Mouse (Mus musculus) CH12.LX (cell line): ENCODE measurements around the gene Ptpn5. TPM values are rescaled to one million over a fixed set of nuclear protein-coding genes. Genes with fewer than 3 reads are reported as not detected.

Experiments
- DNase-seq: peaks from one replicate; pipeline ENCODE4 v3.0.0-alpha.2; 2013; ENCODE audit errors: extremely low read depth
- H3K27ac ChIP-seq: 2 replicates; pipeline ENCODE4 v1.5.1; 2012; ENCODE audit warnings: low read depth, mild to moderate bottlenecking, control low read depth, moderate library complexity; ENCODE audit not compliant: insufficient read depth
- H3K27me3 ChIP-seq: replicated peaks from 2 replicates; pipeline ENCODE3; 2012; ENCODE audit warnings: inconsistent platforms
- H3K36me3 ChIP-seq, 2 experiments: replicated peaks in 1 of 2; 2 replicates each; pipeline versions ENCODE3 to v1.6.1; 2012; ENCODE audit warnings: inconsistent platforms in 1 of 2, low read length in 1 of 2, mild to moderate bottlenecking in 1 of 2, mixed read lengths in 1 of 2, moderate library complexity in 1 of 2; ENCODE audit not compliant: control insufficient read depth in 1 of 2, insufficient read depth in 1 of 2
- H3K4me1 ChIP-seq, 2 experiments: 2 replicates each; pipeline ENCODE4 v1.6.1; 2012; ENCODE audit warnings: inconsistent platforms in 1 of 2, moderate library complexity in 1 of 2; ENCODE audit not compliant: insufficient read depth in 2 of 2, control insufficient read depth in 1 of 2
- H3K4me2 ChIP-seq: 2 replicates; pipeline ENCODE4 v1.6.1; 2012; ENCODE audit warnings: low read depth, mild to moderate bottlenecking, control low read depth; ENCODE audit not compliant: poor library complexity, insufficient read depth, severe bottlenecking
- H3K4me3 ChIP-seq, 3 experiments: fragments of 150-350 bp in 1 of 3; sonication (generic) in 1 of 3; replicated peaks in 1 of 3; 2 replicates each; pipeline versions ENCODE3 to v1.5.1; 2011 to 2012; ENCODE audit warnings: low read depth in 2 of 3, low read length in 2 of 3, mild to moderate bottlenecking in 2 of 3, moderate library complexity in 2 of 3, control low read depth in 1 of 3, improper control_type of control experiment in 1 of 3, inconsistent platforms in 1 of 3, mixed read lengths in 1 of 3; ENCODE audit not compliant: poor library complexity in 1 of 3
- H3K79me2 ChIP-seq: replicated peaks from 2 replicates; pipeline ENCODE4 v1.6.1; 2012; ENCODE audit warnings: mild to moderate bottlenecking, moderate library complexity; ENCODE audit not compliant: control insufficient read depth, poor library complexity, insufficient read depth, severe bottlenecking; ENCODE audit errors: extremely low read depth
- H3K9ac ChIP-seq: 2 replicates; pipeline ENCODE4 v1.6.1; 2012; ENCODE audit warnings: low read depth, mild to moderate bottlenecking, control low read depth, moderate library complexity; ENCODE audit not compliant: insufficient read depth
- H3K9me3 ChIP-seq: replicated peaks from 2 replicates; pipeline ENCODE3; 2012; ENCODE audit warnings: low read length, inconsistent platforms, mixed read lengths
- BHLHE40 ChIP-seq: IDR thresholded peaks from 2 replicates; pipeline ENCODE4 v1.6.1; 2011; ENCODE audit warnings: mild to moderate bottlenecking, low read depth, low read length, improper control_type of control experiment
- CHD2 ChIP-seq: IDR thresholded peaks from 2 replicates; pipeline ENCODE4 v1.6.1; 2011; ENCODE audit warnings: low read length, improper control_type of control experiment
- E2F4 ChIP-seq: IDR thresholded peaks from 2 replicates; pipeline ENCODE4 v1.6.1; 2011; ENCODE audit warnings: low read depth, low read length, improper control_type of control experiment; ENCODE audit not compliant: insufficient replicate concordance
- ELF1 ChIP-seq: IDR thresholded peaks from 2 replicates; pipeline ENCODE4 v1.6.1; 2014; ENCODE audit warnings: low read depth, mild to moderate bottlenecking, inconsistent platforms, low read length, improper control_type of control experiment
- EP300 ChIP-seq: IDR thresholded peaks from 2 replicates; pipeline ENCODE4 v1.6.1; 2011; ENCODE audit warnings: low read length, improper control_type of control experiment
- ETS1 ChIP-seq: conservative IDR thresholded peaks from 2 replicates; pipeline ENCODE4 v1.6.1; 2012; ENCODE audit warnings: low read depth, mild to moderate bottlenecking, inconsistent platforms, low read length, improper control_type of control experiment, moderate library complexity
- HCFC1 ChIP-seq: IDR thresholded peaks from 2 replicates; pipeline ENCODE4 v1.6.1; 2012; ENCODE audit warnings: low read depth, mild to moderate bottlenecking, inconsistent platforms, low read length, improper control_type of control experiment
- IRF4 ChIP-seq: IDR thresholded peaks from 2 replicates; pipeline ENCODE4 v1.6.1; 2014; ENCODE audit warnings: low read depth, mild to moderate bottlenecking, inconsistent platforms, low read length, improper control_type of control experiment
- JUN ChIP-seq: IDR thresholded peaks from 2 replicates; pipeline ENCODE4 v1.6.1; 2011; ENCODE audit warnings: low read depth, mild to moderate bottlenecking, low read length, improper control_type of control experiment, moderate library complexity; ENCODE audit not compliant: insufficient read depth
- JUND ChIP-seq: conservative IDR thresholded peaks from 2 replicates; pipeline ENCODE4 v1.6.1; 2011; ENCODE audit warnings: low read depth, low read length, improper control_type of control experiment
- MAX ChIP-seq: IDR thresholded peaks from 2 replicates; pipeline ENCODE4 v1.6.1; 2011; ENCODE audit warnings: low read length, improper control_type of control experiment
- MAZ ChIP-seq: IDR thresholded peaks from 2 replicates; pipeline ENCODE4 v1.6.1; 2012; ENCODE audit warnings: low read depth, mild to moderate bottlenecking, inconsistent platforms, low read length, improper control_type of control experiment, moderate library complexity
- MEF2A ChIP-seq: IDR thresholded peaks from 2 replicates; pipeline ENCODE4 v1.6.1; 2014; ENCODE audit warnings: low read depth, mild to moderate bottlenecking, inconsistent platforms, low read length, improper control_type of control experiment, borderline replicate concordance
- MXI1 ChIP-seq: IDR thresholded peaks from 2 replicates; pipeline ENCODE4 v1.6.1; 2011; ENCODE audit warnings: mild to moderate bottlenecking, low read depth, low read length, improper control_type of control experiment
- MYC ChIP-seq: IDR thresholded peaks from 2 replicates; pipeline ENCODE4 v1.6.1; 2011; ENCODE audit warnings: low read depth, mild to moderate bottlenecking, improper control_type of control experiment, low read length
- NELFE ChIP-seq: IDR thresholded peaks from 2 replicates; pipeline ENCODE4 v1.6.1; 2011; ENCODE audit warnings: low read depth, low read length, improper control_type of control experiment
- POLR2A ChIP-seq: IDR thresholded peaks from 2 replicates; pipeline ENCODE4 v1.6.1; 2011; ENCODE audit warnings: low read depth, mild to moderate bottlenecking, improper control_type of control experiment, low read length
- RCOR1 ChIP-seq: conservative IDR thresholded peaks from 2 replicates; pipeline ENCODE4 v1.6.1; 2012; ENCODE audit warnings: low read depth, mild to moderate bottlenecking, inconsistent platforms, low read length, improper control_type of control experiment
- SIN3A ChIP-seq: IDR thresholded peaks from 2 replicates; pipeline ENCODE4 v1.6.1; 2012; ENCODE audit warnings: low read length, improper control_type of control experiment, inconsistent platforms
- TBP ChIP-seq: conservative IDR thresholded peaks from 2 replicates; pipeline ENCODE4 v1.6.1; 2011; ENCODE audit warnings: low read depth, low read length, improper control_type of control experiment
- TCF12 ChIP-seq: IDR thresholded peaks from 2 replicates; pipeline ENCODE4 v1.6.1; 2014; ENCODE audit warnings: low read depth, mild to moderate bottlenecking, inconsistent platforms, low read length, improper control_type of control experiment
- USF2 ChIP-seq: conservative IDR thresholded peaks from 2 replicates; pipeline ENCODE4 v1.6.1; 2011; ENCODE audit warnings: low read depth, low read length, improper control_type of control experiment
- ZMIZ1 ChIP-seq: IDR thresholded peaks from 2 replicates; pipeline ENCODE4 v1.6.1; 2012; ENCODE audit warnings: low read depth, mild to moderate bottlenecking, inconsistent platforms, low read length, improper control_type of control experiment
- dilution Hi-C: fragments of 300-500 bp; cut with MboI; formaldehyde crosslinking; loops from 2 replicates; pipeline ENCODE4 v1.14.3; 2020; ENCODE audit warnings: low sequenced_read_pairs; ENCODE audit not compliant: extremely low pct_unique_long_range_greater_than_20kb, extremely low pct_ligation_motif_present
- in situ Hi-C: fragments of 300-500 bp; cut with MboI; formaldehyde crosslinking; loops from 3 replicates; pipeline ENCODE4 v1.14.3; 2019; ENCODE audit warnings: low sequenced_read_pairs, low pct_ligation_motif_present, low pct_unique_long_range_greater_than_20kb, mixed read lengths
- polyA plus RNA-seq: library from polyadenylated mRNA; unstranded; fragments of >175 nt; gene quantifications from 2 replicates; pipeline ENCODE4 v1.2.1, GENCODE M21; 2012; ENCODE audit warnings: low read depth; ENCODE audit not compliant: insufficient read length
- total RNA-seq, 2 experiments: library from RNA; depleted of rRNA; stranded (reverse); fragments of 300-350 nt in 1 of 2; fragments of >200 nt in 1 of 2; gene quantifications; 2 replicates each; pipeline ENCODE4 v1.2.3; 2012 to 2014

The Ptpn5 gene
- total and polyA plus RNA-seq, 3 experiments = 0.90 to 3.4 (median 1.9) TPM

- Histone ChIP-seq H3K36me3 (no peaks in the 10 kb centered on the region), H3K4me2 (peak overlapping the region; percentile 72), H3K27ac (peak overlapping the region; percentile 70)
- dilution Hi-C loops = no loop called here
- in situ Hi-C loops = no loop called here
- peak; percentile 85 for DNase-seq
- TF ChIP-seq BHLHE40 (no peak), NELFE (peak; percentile 37; the same call in 1 of the 2 replicates), HCFC1 (0 out of 2 replicates have a peak, but pooled peaks have one; percentile 14), USF2 (no peak), SIN3A (peak; percentile 81), IRF4 (peak; percentile 71), E2F4 (no peak), ETS1 (peak; percentile 53), POLR2A (peak; percentile 57), ZMIZ1 (no peak), MAZ (0 out of 2 replicates have a peak, but pooled peaks have one; percentile 38), MEF2A (peak; percentile 40; the same call in 1 of the 2 replicates), TCF12 (peak; percentile 64; the same call in 1 of the 2 replicates), JUND (peak; percentile 82), RCOR1 (peak; percentile 60; the same call in 1 of the 2 replicates), EP300 (peak; percentile 89), JUN (peak; percentile 52), CHD2 (no peak), ELF1 (peak; percentile 55; the same call in 1 of the 2 replicates), TBP (0 out of 2 replicates have a peak, but pooled peaks have one; percentile 31), MYC (peak; percentile 58; the same call in 1 of the 2 replicates), MAX (0 out of 2 replicates have a peak, but pooled peaks have one; percentile 45), MXI1 (peak; percentile 50)
- TF ChIP-seq, all 38 proteins: peak for 18
- Histone ChIP-seq H3K4me1 (peaks cover 5 to 56% of the 10 kb centered on the region in 2 experiments), H3K79me2 (no peaks in the 10 kb centered on the region), H3K9ac (peak overlapping the region; percentile 19), H3K9me3 (no peaks in the 10 kb centered on the region), H3K27me3 (no peaks in the 10 kb centered on the region), H3K4me3 (peak overlapping the region in 2 of 3 experiments; percentile 45 to 57)
Observed at GRCm38 (mm10) chr7:47103671-47104414, 29.6 kb downstream of the Ptpn5 start.
